Mouse (Mus musculus) erythroblast, adult 5-6 weeks (primary cell): ENCODE measurements around the gene Egfem1. TPM values are rescaled to one million over a fixed set of nuclear protein-coding genes. Genes with fewer than 3 reads are reported as not detected.

Experiments
- ATAC-seq: replicated peaks from 2 replicates; pipeline ENCODE4 v1.8.0; 2016; ENCODE audit warnings: moderate number of reproducible peaks, mild to moderate bottlenecking, moderate TSS enrichment, inconsistent platforms; ENCODE audit not compliant: poor library complexity, low FRiP score, severe bottlenecking
- total RNA-seq, 2 experiments: library from RNA; stranded (forward) in 1 of 2; stranded (reverse) in 1 of 2; fragments of 150-400 nt in 1 of 2; fragments of 200-764, 138-1000 nt in 1 of 2; gene quantifications; 2 replicates each; pipeline versions ENCODE4 v1.2.3 to v1.2.4; 2015 to 2017; ENCODE audit warnings: low replicate concordance in 2 of 2

Gene Egfem1
- total RNA-seq (2015; ENCODE audit: low replicate concordance) (not detected in 2 replicates), total RNA-seq (2017; ENCODE audit: low replicate concordance) (not detected in 2 replicates)

- ATAC-seq = no peak
Measured at GRCm38 (mm10) chr3:29081952-29082295, at the start of gene Egfem1. Egfem1 (plus strand) TSS chr3:29082023.

GRCm38 (mm10) chr3:29033107-29033506 lies 48.7 kb upstream of the Egfem1 start:
- no peak for ATAC-seq

GRCm38 (mm10) chr3:29036146-29036545 lies 45.7 kb upstream of the Egfem1 start:
- no peak for ATAC-seq

- ATAC-seq = no peak
Measured at GRCm38 (mm10) chr3:29036620-29037019, 45.2 kb upstream of the Egfem1 start.

GRCm38 (mm10) chr3:29040064-29040463 lies 41.8 kb upstream of the Egfem1 start:
- ATAC-seq = no peak

- ATAC-seq = no peak
Measured at GRCm38 (mm10) chr3:29046281-29046680, 35.5 kb upstream of the Egfem1 start.

GRCm38 (mm10) chr3:29047273-29047932 lies 34.4 kb upstream of the Egfem1 start:
- no peak for ATAC-seq

GRCm38 (mm10) chr3:29063156-29063555 lies 18.7 kb upstream of the Egfem1 start:
- ATAC-seq = no peak

- ATAC-seq = no peak
Measured at GRCm38 (mm10) chr3:29068428-29069098, 13.3 kb upstream of the Egfem1 start.

- ATAC-seq = no peak
Measured at GRCm38 (mm10) chr3:29071315-29071714, 10.5 kb upstream of the Egfem1 start.

GRCm38 (mm10) chr3:29081517-29081916 lies 306 bp upstream of the Egfem1 start:
- no peak for ATAC-seq

GRCm38 (mm10) chr3:29082296-29082995 lies 623 bp downstream of the Egfem1 start:
- ATAC-seq = no peak

- no peak for ATAC-seq
Measured at GRCm38 (mm10) chr3:29082996-29083350, 1.1 kb downstream of the Egfem1 start.

GRCm38 (mm10) chr3:29098467-29098866 lies 16.6 kb downstream of the Egfem1 start:
- no peak for ATAC-seq

GRCm38 (mm10) chr3:29106016-29106723 lies 24.3 kb downstream of the Egfem1 start:
- no peak for ATAC-seq

GRCm38 (mm10) chr3:29107134-29107533 lies 25.3 kb downstream of the Egfem1 start:
- no peak for ATAC-seq

- no peak for ATAC-seq
Measured at GRCm38 (mm10) chr3:29110321-29110720, 28.5 kb downstream of the Egfem1 start.

- ATAC-seq = no peak
Measured at GRCm38 (mm10) chr3:29114517-29114916, 32.7 kb downstream of the Egfem1 start.

GRCm38 (mm10) chr3:29117379-29117778 lies 35.6 kb downstream of the Egfem1 start:
- ATAC-seq = no peak

- ATAC-seq = no peak
Measured at GRCm38 (mm10) chr3:29122556-29122955, 40.7 kb downstream of the Egfem1 start.
